Mouse (Mus musculus) effector memory CD4-positive, alpha-beta T cell, adult 5 months (primary cell): Measurements from ENCODE around the gene Dync1li2. TPM values are rescaled to one million over a fixed set of nuclear protein-coding genes. Genes with fewer than 3 reads are reported as not detected.

Experiments
- polyA plus RNA-seq: library from polyadenylated mRNA; unstranded; fragments of 100-300 nt; shearing (Covaris generic); gene quantifications from one replicate; pipeline ENCODE4 v1.2.1, GENCODE M21; 2017

Dync1li2 gene
- polyA plus RNA-seq: 39.5 TPM

GRCm38 (mm10) chr8:104442299-104443124 is at the start of gene Dync1li2:
Dync1li2 (minus strand) TSS chr8:104443047.

GRCm38 (mm10) chr8:104395703-104396357 is 47.0 kb downstream of the Dync1li2 start, which contains the start of gene Cmtm4:
Cmtm4 (minus strand) TSS chr8:104395807.

Other genes starting within 250 kb of the Dync1li2 start
- 56.7 TPM for gene Tk2, start 194.5 kb downstream of the Dync1li2 start, polyA plus RNA-seq
- gene Cklf, start 192.2 kb downstream of the Dync1li2 start, polyA plus RNA-seq: 85.0 TPM
- gene Cmtm2a, start 149.9 kb downstream of the Dync1li2 start, polyA plus RNA-seq: not detected
- gene Gm45711, start 133.0 kb downstream of the Dync1li2 start, polyA plus RNA-seq: not detected
- gene Cmtm1, start 132.9 kb downstream of the Dync1li2 start, polyA plus RNA-seq: not detected
- gene Gm11020, start 121.5 kb downstream of the Dync1li2 start, polyA plus RNA-seq: not detected
- not detected for gene Cmtm2b, start 120.8 kb downstream of the Dync1li2 start, polyA plus RNA-seq
- 8.7 TPM for gene Cmtm3, start 103.6 kb downstream of the Dync1li2 start, polyA plus RNA-seq
- 1.3 TPM for gene Cmtm4, start 47.2 kb downstream of the Dync1li2 start, polyA plus RNA-seq
- gene Terb1, start 66.9 kb upstream of the Dync1li2 start, polyA plus RNA-seq: not detected
- 71.6 TPM for gene Nae1, start 91.6 kb upstream of the Dync1li2 start, polyA plus RNA-seq
- gene Car7, start 91.6 kb upstream of the Dync1li2 start, polyA plus RNA-seq: 2.9 TPM
- gene Pdp2, start 148.4 kb upstream of the Dync1li2 start, polyA plus RNA-seq: 3.9 TPM
- gene Cdh16, start 181.3 kb upstream of the Dync1li2 start, polyA plus RNA-seq: not detected
- 236 TPM for gene Rrad, start 188.3 kb upstream of the Dync1li2 start, polyA plus RNA-seq
- gene Ciao2b, start 198.9 kb upstream of the Dync1li2 start, polyA plus RNA-seq: 140 TPM